Mouse (Mus musculus) left cerebral cortex, postnatal 14 days (tissue): Measurements from ENCODE around the gene Syt6. TPM values are rescaled to one million over a fixed set of nuclear protein-coding genes. Genes with fewer than 3 reads are reported as not detected.

Source experiments
- DNase-seq, 2 experiments: peaks; one replicate each; pipeline ENCODE4 v3.0.0; 2021 to 2022; ENCODE audit warnings: low spot score in 2 of 2, mixed read lengths in 1 of 2
- intact Hi-C: fragments of 180-260 bp; cut with DNase I; formaldehyde crosslinking; loops from one replicate; pipeline ENCODE4 v1.15.1; 2025
- long read RNA-seq, 2 experiments: library from polyadenylated mRNA; stranded (forward); transcript quantifications; one replicate each; pipeline ENCODE4 v2.0.0; 2021
- total RNA-seq, 2 experiments: library from RNA; stranded (reverse); gene quantifications; 2 replicates each; pipeline ENCODE4 v1.2.3; 2021

Gene Syt6
- total RNA-seq = 10 to 100 TPM; 12.6 to 19.3 TPM
- long read RNA-seq, experiment 1, full-length matches to known transcripts = 16 of 21 reads
- long read RNA-seq, experiment 1, partial matches to known transcripts = 2 of 21 reads
- long read RNA-seq, experiment 1, other reads (novel, unspliced or antisense) = 3 of 21 reads
- long read RNA-seq, experiment 2, full-length matches to known transcripts = 4 of 9 reads
- long read RNA-seq, experiment 2, partial matches to known transcripts = 2 of 9 reads
- long read RNA-seq, experiment 2, other reads (novel, unspliced or antisense) = 3 of 9 reads

- intact Hi-C loops = loop anchor here (10.0 kb wide), 1 partner anchor 159 kb away; the partner anchor contains the start of genes Gm10964 and Olfml3
- DNase-seq = peak in 1 of 2 experiments; percentile 20
Measured at GRCm38 (mm10) chr3:103575156-103575892, at the start of gene Syt6. TSS of gene Syt6 (plus strand) at chr3:103575231.

GRCm38 (mm10) chr3:103526201-103526704 is 48.8 kb upstream of the Syt6 start:
- no peak for DNase-seq
- intact Hi-C loops = no loop called here

- intact Hi-C loops = no loop called here
- DNase-seq = no peak
Measured at GRCm38 (mm10) chr3:103526864-103527263, 48.2 kb upstream of the Syt6 start.

GRCm38 (mm10) chr3:103534036-103534435 is 41.0 kb upstream of the Syt6 start:
- no peak for DNase-seq
- intact Hi-C loops = no loop called here

- intact Hi-C loops = no loop called here
- no peak for DNase-seq
Measured at GRCm38 (mm10) chr3:103535207-103535606, 39.8 kb upstream of the Syt6 start.

GRCm38 (mm10) chr3:103539148-103539547 is 35.9 kb upstream of the Syt6 start:
- intact Hi-C loops = no loop called here
- DNase-seq = peak in 1 of 2 experiments; percentile 24

GRCm38 (mm10) chr3:103546166-103546565 is 28.9 kb upstream of the Syt6 start:
- intact Hi-C loops = no loop called here
- no peak for DNase-seq

GRCm38 (mm10) chr3:103546626-103547025 is 28.4 kb upstream of the Syt6 start:
- no peak for DNase-seq
- intact Hi-C loops = no loop called here

GRCm38 (mm10) chr3:103550236-103550635 is 24.8 kb upstream of the Syt6 start:
- no peak for DNase-seq
- intact Hi-C loops = no loop called here

GRCm38 (mm10) chr3:103567226-103567625 is 7.8 kb upstream of the Syt6 start:
- DNase-seq = no peak
- intact Hi-C loops = no loop called here

- no peak for DNase-seq
- intact Hi-C loops = loop anchor here (10.0 kb wide), 1 partner anchor 162 kb away; the partner anchor contains the start of genes Gm10964 and Olfml3
Measured at GRCm38 (mm10) chr3:103572526-103572925, 2.5 kb upstream of the Syt6 start.

- DNase-seq = no peak
- intact Hi-C loops = loop anchor here (10.0 kb wide), 1 partner anchor 162 kb away; the partner anchor contains the start of genes Gm10964 and Olfml3
Measured at GRCm38 (mm10) chr3:103573106-103573790, 1.8 kb upstream of the Syt6 start.

GRCm38 (mm10) chr3:103573791-103574166 is 1.3 kb upstream of the Syt6 start:
- intact Hi-C loops = loop anchor here (10.0 kb wide), 1 partner anchor 161 kb away; the partner anchor contains the start of genes Gm10964 and Olfml3
- DNase-seq = peak in 1 of 2 experiments; percentile 26

GRCm38 (mm10) chr3:103574566-103575155 is 370 bp upstream of the Syt6 start:
- DNase-seq = peak in 1 of 2 experiments; percentile 44

GRCm38 (mm10) chr3:103575893-103576641 is 1.0 kb downstream of the Syt6 start:
- DNase-seq = no peak
- intact Hi-C loops = loop anchor here (10.0 kb wide), 1 partner anchor 159 kb away; the partner anchor contains the start of genes Gm10964 and Olfml3

More at GRCm38 (mm10) chr3:103574566-103575155, 370 bp upstream of the Syt6 start:
- intact Hi-C loops = loop anchor here (10.0 kb wide), 1 partner anchor 160 kb away; the partner anchor contains the start of genes Gm10964 and Olfml3

GRCm38 (mm10) chr3:103587136-103587535 is 12.1 kb downstream of the Syt6 start:
- no peak for DNase-seq
- intact Hi-C loops = no loop called here

- intact Hi-C loops = no loop called here
- DNase-seq = no peak
Measured at GRCm38 (mm10) chr3:103587672-103588071, 12.6 kb downstream of the Syt6 start.

- no peak for DNase-seq
- intact Hi-C loops = no loop called here
Measured at GRCm38 (mm10) chr3:103589636-103590035, 14.6 kb downstream of the Syt6 start.
